Mouse (Mus musculus) testis, postnatal 10 days (tissue): Measurements from ENCODE around the gene Pdia4.
"Not testable (repeated sequence)": the region's sequence is repeated elsewhere in the genome, so short reads cannot be mapped to it uniquely, and the experiment has no call there.

Source experiments
- DNase-seq: peaks from one replicate; pipeline ENCODE4 v3.0.0; 2021; ENCODE audit warnings: low spot score

Gene Pdia4

GRCm38 (mm10) chr6:47810181-47810580 is 3.0 kb downstream of the Pdia4 start:
- no peak for DNase-seq

GRCm38 (mm10) chr6:47809053-47809452 is 4.2 kb downstream of the Pdia4 start:
- no peak for DNase-seq

- DNase-seq = no peak
Observed at GRCm38 (mm10) chr6:47808545-47808944, 4.7 kb downstream of the Pdia4 start.

- no peak for DNase-seq
Observed at GRCm38 (mm10) chr6:47807419-47807818, 5.8 kb downstream of the Pdia4 start.

GRCm38 (mm10) chr6:47805520-47805919 is 7.7 kb downstream of the Pdia4 start:
- no peak for DNase-seq

- DNase-seq = peak; percentile 66
Observed at GRCm38 (mm10) chr6:47799079-47799478, 14.2 kb downstream of the Pdia4 start.

GRCm38 (mm10) chr6:47794106-47794830 is 19.0 kb downstream of the Pdia4 start:
- peak; percentile 54 for DNase-seq

- no peak for DNase-seq
Observed at GRCm38 (mm10) chr6:47793284-47793683, 19.9 kb downstream of the Pdia4 start.

- DNase-seq = no peak
Observed at GRCm38 (mm10) chr6:47792533-47792932, 20.7 kb downstream of the Pdia4 start.

GRCm38 (mm10) chr6:47790745-47791144 is 22.5 kb downstream of the Pdia4 start:
- DNase-seq = no peak

- DNase-seq = no peak
Observed at GRCm38 (mm10) chr6:47788821-47789220, 24.4 kb downstream of the Pdia4 start.

- peak; percentile 76 for DNase-seq
Observed at GRCm38 (mm10) chr6:47787941-47788736, 25.1 kb downstream of the Pdia4 start.

GRCm38 (mm10) chr6:47784707-47785412 is 28.4 kb downstream of the Pdia4 start:
- DNase-seq = no peak

GRCm38 (mm10) chr6:47781091-47781968 is 31.9 kb downstream of the Pdia4 start:
- DNase-seq = no peak

GRCm38 (mm10) chr6:47780576-47781013 is 32.6 kb downstream of the Pdia4 start:
- no peak for DNase-seq

GRCm38 (mm10) chr6:47771760-47772159 is 41.5 kb downstream of the Pdia4 start:
- DNase-seq = not testable (repeated sequence)

GRCm38 (mm10) chr6:47771113-47771512 is 42.1 kb downstream of the Pdia4 start:
- DNase-seq = not testable (repeated sequence)

- not testable (repeated sequence) for DNase-seq
Observed at GRCm38 (mm10) chr6:47769861-47770260, 43.4 kb downstream of the Pdia4 start.

- not testable (repeated sequence) for DNase-seq
Observed at GRCm38 (mm10) chr6:47768520-47768919, 44.7 kb downstream of the Pdia4 start.

GRCm38 (mm10) chr6:47767355-47767754 is 45.9 kb downstream of the Pdia4 start:
- not testable (repeated sequence) for DNase-seq

- DNase-seq = not testable (repeated sequence)
Observed at GRCm38 (mm10) chr6:47762686-47763085, 50.5 kb downstream of the Pdia4 start.
